Mouse (Mus musculus) thymus, postnatal 25 days (tissue): ENCODE measurements around the gene Pkn1.

Experiments
- DNase-seq: peaks from one replicate; pipeline ENCODE4 v3.0.0; 2022

Gene Pkn1

GRCm38 (mm10) chr8:83723447-83724083, 24.6 kb upstream of the Pkn1 start:
- DNase-seq = no peak

GRCm38 (mm10) chr8:83722631-83723030, 23.7 kb upstream of the Pkn1 start:
- DNase-seq = no peak

- DNase-seq = no peak
Measured at GRCm38 (mm10) chr8:83721405-83722025, 22.5 kb upstream of the Pkn1 start.

DNA sequence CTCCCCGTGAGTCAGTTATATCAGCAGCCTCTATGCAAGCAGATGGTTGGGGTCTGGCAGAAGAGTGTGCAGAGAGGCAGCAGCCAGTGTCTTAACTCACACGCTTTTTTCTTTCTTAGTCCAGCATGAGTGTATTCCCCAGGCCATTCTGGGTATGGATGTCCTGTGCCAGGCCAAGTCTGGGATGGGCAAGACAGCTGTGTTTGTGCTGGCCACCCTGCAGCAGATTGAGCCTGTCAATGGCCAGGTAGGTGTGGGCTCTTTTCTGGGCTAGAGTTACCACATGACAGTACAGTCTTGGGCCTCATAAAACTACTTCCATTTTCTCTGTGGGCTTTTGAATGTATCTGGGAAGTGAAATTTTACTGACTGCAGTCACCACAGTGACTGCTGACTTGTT, 20.7 kb upstream of the Pkn1 start:
- DNase-seq = no peak

GRCm38 (mm10) chr8:83719048-83719447, 20.1 kb upstream of the Pkn1 start:
- DNase-seq = no peak

DNA sequence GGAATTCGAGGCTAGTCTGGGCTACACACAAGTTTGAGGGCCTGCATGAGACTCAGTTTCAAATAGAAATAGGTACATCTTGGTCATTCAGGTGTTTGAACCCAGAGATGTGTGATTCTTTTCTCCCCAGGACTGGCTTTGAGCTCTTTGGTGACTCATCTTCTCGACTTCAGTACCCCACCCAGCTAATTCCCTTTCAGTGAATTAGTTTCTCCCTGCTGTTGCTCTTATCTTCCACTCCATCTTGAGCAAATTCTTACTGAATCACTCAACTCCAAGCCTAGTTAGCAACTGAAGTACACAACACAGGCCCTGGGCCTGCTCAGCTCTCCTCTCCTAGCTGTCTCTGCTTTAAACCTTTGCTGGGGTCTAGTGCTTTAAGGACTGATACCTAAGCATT, 17.6 kb upstream of the Pkn1 start:
- no peak for DNase-seq

GRCm38 (mm10) chr8:83715771-83716170, 16.8 kb upstream of the Pkn1 start:
- DNase-seq = no peak

DNA sequence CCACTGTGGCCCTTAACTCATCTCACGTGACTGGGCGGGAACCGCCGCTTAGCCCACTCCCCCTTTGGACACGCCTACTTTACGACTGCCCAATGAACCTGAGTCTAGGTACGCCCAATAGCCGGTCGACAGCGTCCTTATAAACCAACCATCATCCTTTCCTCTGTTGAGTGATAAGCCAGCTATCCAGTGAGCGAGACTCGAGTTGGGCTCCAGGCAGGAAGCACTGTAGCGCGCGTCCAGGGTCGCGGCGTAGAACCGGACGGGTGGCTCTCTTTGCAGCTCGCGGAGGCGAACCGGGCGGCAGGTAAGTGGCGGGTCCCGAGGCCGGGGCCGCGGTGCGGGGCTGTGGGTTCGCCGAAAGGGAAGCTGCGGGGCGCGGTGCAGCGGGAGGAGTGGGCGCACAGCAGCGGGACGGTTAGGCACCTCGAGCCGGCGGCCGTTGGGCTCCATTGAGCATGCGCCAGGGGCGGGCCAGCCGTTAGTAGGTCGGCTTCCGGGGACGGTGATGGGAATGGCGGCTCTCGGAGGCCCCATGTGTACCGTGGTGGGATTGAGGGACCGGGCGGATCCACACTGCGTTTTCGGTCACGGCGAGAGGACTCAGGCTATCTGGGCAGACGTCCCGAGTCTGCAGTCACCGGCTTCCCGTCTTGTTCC, 16.2 kb upstream of the Pkn1 start, which contains the start of gene Ddx39:
TSS of gene Ddx39 (plus strand) at position 147 of the 660 bp plus-strand sequence.
- peak; percentile 93 for DNase-seq

- DNase-seq = no peak
Measured at GRCm38 (mm10) chr8:83714676-83715030, 15.7 kb upstream of the Pkn1 start.

DNA sequence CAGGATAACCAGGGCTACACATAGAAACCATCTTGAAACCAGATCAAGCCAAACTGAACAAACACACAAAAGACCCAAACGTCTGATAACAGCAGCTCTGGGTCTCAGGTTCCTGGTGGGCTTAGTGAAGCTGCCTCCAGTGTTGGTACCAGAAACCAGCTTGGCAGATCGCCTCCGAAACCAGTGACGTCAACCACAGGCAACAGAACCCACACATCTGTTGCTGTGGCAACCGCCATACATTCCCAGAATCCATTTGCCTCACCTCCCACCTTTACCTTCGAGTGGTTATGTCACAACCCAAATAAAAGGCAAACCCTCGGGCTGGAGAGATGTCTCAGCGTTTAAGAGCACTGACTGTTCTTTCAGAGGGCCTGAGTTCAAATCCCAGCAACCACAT, 8.6 kb upstream of the Pkn1 start:
- DNase-seq = no peak

GRCm38 (mm10) chr8:83706411-83706810, 7.4 kb upstream of the Pkn1 start:
- no peak for DNase-seq

GRCm38 (mm10) chr8:83703426-83703825, 4.4 kb upstream of the Pkn1 start:
- DNase-seq = no peak

GRCm38 (mm10) chr8:83700423-83701085, 1.6 kb upstream of the Pkn1 start:
- DNase-seq = no peak

DNA sequence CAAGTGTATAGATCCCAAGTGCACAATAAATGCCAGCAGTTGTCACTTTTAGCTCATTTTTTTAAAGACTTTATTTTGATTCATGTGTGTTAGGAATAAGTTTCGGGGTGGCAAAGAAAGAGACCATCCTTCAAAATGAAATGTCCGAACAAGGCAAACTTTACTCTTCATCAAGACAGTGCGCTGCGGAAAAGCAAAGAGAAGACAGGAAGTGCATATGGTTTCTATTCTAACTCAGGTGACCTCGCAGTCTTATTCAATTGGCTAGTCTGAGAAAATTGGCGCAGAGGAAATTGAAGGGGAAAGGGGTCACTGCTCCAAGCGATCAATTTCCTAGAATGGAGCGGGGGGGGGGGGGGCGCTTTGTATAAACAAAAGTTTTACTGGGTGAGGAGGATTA, 587 bp upstream of the Pkn1 start:
- peak; percentile 44 for DNase-seq

GRCm38 (mm10) chr8:83698291-83698660, 703 bp downstream of the Pkn1 start:
- DNase-seq = peak; percentile 81

GRCm38 (mm10) chr8:83697374-83698220, 1.4 kb downstream of the Pkn1 start:
- peak; percentile 18 for DNase-seq

DNA sequence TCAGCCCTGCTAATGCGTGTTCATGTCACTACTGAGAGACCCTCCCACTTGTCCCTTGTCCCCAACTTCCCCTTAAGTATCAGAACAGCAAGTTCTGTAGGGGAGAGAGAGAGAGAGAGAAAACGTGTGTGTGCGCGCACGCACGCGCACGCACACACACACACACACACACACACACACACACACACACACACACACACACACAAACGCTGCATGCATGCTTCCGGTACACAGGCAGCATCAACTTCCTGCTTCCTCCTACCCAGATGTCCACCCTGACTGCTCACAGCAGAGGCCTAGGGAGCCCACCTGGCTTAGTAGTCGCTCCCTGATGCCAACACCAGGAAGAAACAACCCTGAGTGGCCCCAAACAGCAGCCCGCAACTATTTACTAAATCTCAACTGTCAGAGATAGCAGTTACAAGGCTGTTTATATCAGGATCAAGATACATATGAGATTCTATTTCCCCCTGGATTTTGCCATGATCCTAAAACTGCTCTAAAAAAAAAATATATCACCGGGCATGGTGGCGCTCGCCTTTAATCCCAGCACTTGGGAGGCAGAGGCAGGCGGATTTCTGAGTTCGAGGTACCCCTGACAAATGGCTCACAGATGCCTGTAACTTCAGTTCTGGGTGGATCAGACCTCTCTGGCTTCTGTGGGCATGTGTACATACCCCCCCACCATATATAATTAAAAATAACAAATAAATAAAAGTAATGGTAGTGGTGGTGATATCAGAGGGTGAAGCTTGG, 3.5 kb downstream of the Pkn1 start:
- peak; percentile 68 for DNase-seq

- DNase-seq = peak; percentile 15
Measured at GRCm38 (mm10) chr8:83694369-83695160, 4.4 kb downstream of the Pkn1 start.

DNA sequence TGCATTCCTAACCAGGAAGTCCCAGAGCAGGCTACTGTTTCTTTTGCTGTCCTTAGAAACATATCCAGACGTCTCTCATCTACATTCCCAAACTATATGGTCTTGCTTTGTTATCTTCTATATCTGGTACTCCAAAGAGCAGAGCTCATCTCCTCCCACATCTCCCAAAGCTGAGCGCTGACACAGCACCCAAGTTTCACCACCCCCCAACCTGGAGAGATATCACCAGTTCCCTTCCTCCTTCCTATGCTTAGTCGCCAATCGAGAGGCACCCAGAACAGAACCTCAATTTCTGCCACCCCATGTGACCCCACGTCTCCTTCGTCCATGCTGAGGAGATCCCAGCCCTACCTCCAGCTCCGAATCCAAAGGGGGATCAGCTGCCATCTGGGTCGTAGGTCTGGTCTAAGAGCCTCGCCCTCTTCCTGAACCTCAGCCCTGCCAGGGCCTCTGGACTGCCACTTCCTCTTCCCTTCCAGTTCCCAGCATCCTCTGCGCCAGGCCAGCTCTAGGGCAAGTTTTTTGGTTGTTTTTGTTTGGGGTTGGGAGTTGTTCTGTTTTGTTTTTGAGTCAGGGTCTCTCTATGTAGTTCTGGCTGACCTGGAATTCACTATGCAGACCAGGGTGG, 5.3 kb downstream of the Pkn1 start:
- DNase-seq = peak; percentile 44

DNA sequence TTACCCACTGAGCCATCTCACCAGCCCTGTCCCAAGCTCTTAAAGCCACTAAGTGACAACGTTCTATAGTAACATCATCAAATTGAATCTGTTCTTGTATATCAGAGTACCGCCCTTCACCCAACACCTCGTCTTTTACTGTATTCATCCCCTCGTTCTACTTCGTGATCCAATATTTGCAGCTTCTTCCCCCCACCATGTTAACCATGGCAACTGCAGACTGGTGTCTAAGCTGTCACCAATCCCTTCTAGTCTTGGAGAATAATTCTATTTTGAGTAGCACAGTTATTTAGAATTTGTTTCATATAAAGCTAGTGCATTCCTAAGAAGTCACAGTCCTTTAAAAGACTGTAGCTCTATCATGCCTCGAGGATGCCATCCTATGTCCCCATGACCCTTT, 9.7 kb downstream of the Pkn1 start:
- no peak for DNase-seq

GRCm38 (mm10) chr8:83684517-83684916, 14.5 kb downstream of the Pkn1 start:
- DNase-seq = no peak
